Mouse (Mus musculus) embryo, embryonic 10 days (tissue): Measurements from ENCODE around the gene Tnk2.
"Not testable (repeated sequence)": the region's sequence is repeated elsewhere in the genome, so short reads cannot be mapped to it uniquely, and the experiment has no call there.

Experiments
- DNase-seq: peaks from one replicate; pipeline ENCODE4 v3.0.0-alpha.2; 2015; ENCODE audit warnings: low spot score

Gene Tnk2

GRCm38 (mm10) chr16:32636331-32636730 lies 7.3 kb upstream of the Tnk2 start:
- DNase-seq = no peak

GRCm38 (mm10) chr16:32636871-32637521 lies 6.7 kb upstream of the Tnk2 start:
- DNase-seq = no peak

- DNase-seq = peak; percentile 94
These were observed 5.2 kb upstream of the Tnk2 start for GRCm38 (mm10) chr16:32638476-32638875.

- DNase-seq = no peak
These were observed 3.6 kb upstream of the Tnk2 start for GRCm38 (mm10) chr16:32640096-32640495.

GRCm38 (mm10) chr16:32640683-32641082 lies 3.0 kb upstream of the Tnk2 start:
- DNase-seq = not testable (repeated sequence)

- no peak for DNase-seq
These were observed 2.0 kb upstream of the Tnk2 start for GRCm38 (mm10) chr16:32641440-32642219.

- DNase-seq = no peak
These were observed 1.4 kb upstream of the Tnk2 start for GRCm38 (mm10) chr16:32642280-32642679.

- peak; percentile 60 for DNase-seq
These were observed 561 bp downstream of the Tnk2 start for GRCm38 (mm10) chr16:32644069-32644800.

- no peak for DNase-seq
These were observed 1.1 kb downstream of the Tnk2 start for GRCm38 (mm10) chr16:32644801-32645170.

- DNase-seq = peak; percentile 39
These were observed 1.8 kb downstream of the Tnk2 start for GRCm38 (mm10) chr16:32645361-32645914.

- DNase-seq = no peak
These were observed 2.3 kb downstream of the Tnk2 start for GRCm38 (mm10) chr16:32646014-32646413.

- no peak for DNase-seq
These were observed 4.0 kb downstream of the Tnk2 start for GRCm38 (mm10) chr16:32647712-32648111.

GRCm38 (mm10) chr16:32650461-32650860 lies 6.8 kb downstream of the Tnk2 start:
- no peak for DNase-seq

- no peak for DNase-seq
These were observed 7.4 kb downstream of the Tnk2 start for GRCm38 (mm10) chr16:32650974-32651618.

- no peak for DNase-seq
These were observed 10.5 kb downstream of the Tnk2 start for GRCm38 (mm10) chr16:32654071-32654733.

GRCm38 (mm10) chr16:32655534-32655933 lies 11.9 kb downstream of the Tnk2 start:
- DNase-seq = no peak

- DNase-seq = no peak
These were observed 12.6 kb downstream of the Tnk2 start for GRCm38 (mm10) chr16:32656321-32656720.

- DNase-seq = no peak
These were observed 13.1 kb downstream of the Tnk2 start for GRCm38 (mm10) chr16:32656794-32657193.

GRCm38 (mm10) chr16:32657498-32658250 lies 14.0 kb downstream of the Tnk2 start:
- DNase-seq = no peak

- no peak for DNase-seq
These were observed 15.1 kb downstream of the Tnk2 start for GRCm38 (mm10) chr16:32658743-32659171.

GRCm38 (mm10) chr16:32659385-32659784 lies 15.7 kb downstream of the Tnk2 start:
- DNase-seq = peak; percentile 86
